Mouse (Mus musculus): ENCODE results near the gene Lsm14a. TPM values are rescaled to one million over a fixed set of nuclear protein-coding genes. Genes with fewer than 3 reads are reported as not detected.
"Not testable (repeated sequence)": the region's sequence is repeated elsewhere in the genome, so short reads cannot be mapped to it uniquely, and the experiment has no call there.

Lsm14a gene
- total RNA-seq, 2 experiments from 2014 or later = 134 TPM

GRCm38 (mm10) chr7:34381733-34382132 is 11.4 kb downstream of the Lsm14a start:
- no peak for DNase-seq (ENCODE audit: low spot score in 2 of 2)

GRCm38 (mm10) chr7:34380311-34380710 is 12.8 kb downstream of the Lsm14a start:
- DNase-seq (ENCODE audit: low spot score in 2 of 2) = no peak

- no peak for DNase-seq (ENCODE audit: low spot score in 2 of 2)
Observed at GRCm38 (mm10) chr7:34373906-34374305, 19.2 kb downstream of the Lsm14a start.

GRCm38 (mm10) chr7:34355629-34356028 is 37.5 kb downstream of the Lsm14a start:
- no peak for DNase-seq (ENCODE audit: low spot score in 2 of 2)

GRCm38 (mm10) chr7:34351997-34352396 is 41.1 kb downstream of the Lsm14a start:
- DNase-seq (ENCODE audit: low spot score in 2 of 2) = no peak

- DNase-seq (ENCODE audit: low spot score in 2 of 2) = no peak
Observed at GRCm38 (mm10) chr7:34350166-34350565, 42.9 kb downstream of the Lsm14a start.

GRCm38 (mm10) chr7:34348011-34348410 is 45.1 kb downstream of the Lsm14a start:
- DNase-seq (ENCODE audit: low spot score in 2 of 2) = no peak

GRCm38 (mm10) chr7:34347041-34347440 is 46.1 kb downstream of the Lsm14a start:
- DNase-seq (ENCODE audit: low spot score in 2 of 2) = no peak

GRCm38 (mm10) chr7:34346505-34346904 is 46.6 kb downstream of the Lsm14a start:
- DNase-seq (ENCODE audit: low spot score in 2 of 2) = no peak

GRCm38 (mm10) chr7:34342040-34342793 is 50.9 kb downstream of the Lsm14a start:
- DNase-seq (ENCODE audit: low spot score in 2 of 2) = no peak

- no peak for DNase-seq (ENCODE audit: low spot score in 2 of 2)
Observed at GRCm38 (mm10) chr7:34340841-34341240, 52.3 kb downstream of the Lsm14a start.

- DNase-seq (ENCODE audit: low spot score in 2 of 2) = no peak
Observed at GRCm38 (mm10) chr7:34339164-34339489, 54.0 kb downstream of the Lsm14a start.

- no peak for DNase-seq (ENCODE audit: low spot score in 2 of 2)
Observed at GRCm38 (mm10) chr7:34338445-34339163, 54.5 kb downstream of the Lsm14a start.

GRCm38 (mm10) chr7:34337268-34337667 is 55.8 kb downstream of the Lsm14a start:
- DNase-seq (ENCODE audit: low spot score in 2 of 2) = no peak

- not testable (repeated sequence) for DNase-seq (ENCODE audit: low spot score in 2 of 2)
Observed at GRCm38 (mm10) chr7:34336545-34336944, 56.6 kb downstream of the Lsm14a start.

- no peak for DNase-seq (ENCODE audit: low spot score in 2 of 2)
Observed at GRCm38 (mm10) chr7:34327493-34327892, 65.6 kb downstream of the Lsm14a start.

- DNase-seq (ENCODE audit: low spot score in 2 of 2) = no peak
Observed at GRCm38 (mm10) chr7:34324857-34325256, 68.3 kb downstream of the Lsm14a start.

- DNase-seq (ENCODE audit: low spot score in 2 of 2) = no peak
Observed at GRCm38 (mm10) chr7:34324005-34324404, 69.1 kb downstream of the Lsm14a start.

GRCm38 (mm10) chr7:34323351-34323750 is 69.8 kb downstream of the Lsm14a start:
- DNase-seq (ENCODE audit: low spot score in 2 of 2) = no peak

GRCm38 (mm10) chr7:34321958-34322357 is 71.2 kb downstream of the Lsm14a start:
- no peak for DNase-seq (ENCODE audit: low spot score in 2 of 2)

- DNase-seq (ENCODE audit: low spot score in 2 of 2) = no peak
Observed at GRCm38 (mm10) chr7:34321119-34321518, 72.0 kb downstream of the Lsm14a start.

- DNase-seq (ENCODE audit: low spot score in 2 of 2) = no peak
Observed at GRCm38 (mm10) chr7:34319957-34320356, 73.2 kb downstream of the Lsm14a start.

GRCm38 (mm10) chr7:34319123-34319522 is 74.0 kb downstream of the Lsm14a start:
- DNase-seq (ENCODE audit: low spot score in 2 of 2) = no peak

Measured in adrenal gland, postnatal 4 days (tissue).